Mouse (Mus musculus) liver, embryonic 14.5 days (tissue): ENCODE data around the gene Pikfyve. TPM values are rescaled to one million over a fixed set of nuclear protein-coding genes. Genes with fewer than 3 reads are reported as not detected.

Source experiments
- ATAC-seq: fragments of 200-750 bp; cut with Nextera tagmentation; 2 replicates; pipeline ENCODE4 v1.8.0; 2017; ENCODE audit warnings: moderate number of reproducible peaks, mild to moderate bottlenecking, moderate library complexity; ENCODE audit not compliant: insufficient read depth
- DNase-seq, 3 experiments: peaks; one replicate each; pipeline ENCODE4 v3.0.0-alpha.2; 2012 to 2013; ENCODE audit warnings: low read depth in 3 of 3, low spot score in 3 of 3
- H3K27ac ChIP-seq: fragments of 300-500 bp; sonication (generic); 2 replicates; pipeline ENCODE4 v1.5.1; 2014; ENCODE audit warnings: moderate library complexity, mild to moderate bottlenecking, control low read depth, inconsistent platforms
- H3K27me3 ChIP-seq: fragments of 300-500 bp; sonication (generic); 2 replicates; pipeline ENCODE4 v1.6.1; 2014; ENCODE audit warnings: mild to moderate bottlenecking, low read length, moderate library complexity; ENCODE audit not compliant: control insufficient read depth, insufficient read depth
- H3K36me3 ChIP-seq: fragments of 300-500 bp; sonication (generic); replicated peaks from 2 replicates; pipeline ENCODE4 v1.6.1; 2014; ENCODE audit warnings: low read depth; ENCODE audit not compliant: control insufficient read depth, insufficient read depth
- H3K4me1 ChIP-seq, 2 experiments: fragments of 200-500 bp in 1 of 2; fragments of 300-500 bp in 1 of 2; sonication (generic) in 1 of 2; replicated peaks; 2 replicates each; pipeline ENCODE4 v1.6.1; 2012 to 2014; ENCODE audit warnings: antibody characterized with exemption in 1 of 2, inconsistent platforms in 1 of 2, low read length in 1 of 2; ENCODE audit not compliant: control insufficient read depth in 2 of 2, insufficient read depth in 2 of 2
- H3K4me2 ChIP-seq: fragments of 300-500 bp; sonication (generic); 2 replicates; pipeline ENCODE4 v1.6.1; 2014; ENCODE audit warnings: low read depth, mild to moderate bottlenecking, control low read depth, moderate library complexity
- H3K4me3 ChIP-seq, 2 experiments: fragments of 200-500 bp in 1 of 2; fragments of 300-500 bp in 1 of 2; sonication (generic) in 1 of 2; 2 replicates each; pipeline ENCODE4 v1.5.1; 2012 to 2014; ENCODE audit warnings: low read depth in 2 of 2, low read length in 2 of 2, mild to moderate bottlenecking in 2 of 2, control low read depth in 1 of 2, inconsistent platforms in 1 of 2, moderate library complexity in 1 of 2; ENCODE audit not compliant: insufficient read depth in 1 of 2
- H3K9ac ChIP-seq: fragments of 300-500 bp; sonication (generic); replicated peaks from 2 replicates; pipeline ENCODE4 v1.6.1; 2014; ENCODE audit warnings: mild to moderate bottlenecking, control low read depth, moderate library complexity
- H3K9me3 ChIP-seq: fragments of 300-500 bp; sonication (generic); 2 replicates; pipeline ENCODE4 v1.6.1; 2016; ENCODE audit warnings: low read length, mixed read lengths; ENCODE audit not compliant: control insufficient read depth
- CTCF ChIP-seq: IDR thresholded peaks from 2 replicates; pipeline ENCODE4 v1.5.1; 2016; ENCODE audit warnings: antibody characterized with exemption, low read depth, control low read depth
- EP300 ChIP-seq: IDR thresholded peaks from 2 replicates; pipeline ENCODE4 v1.6.1; 2016; ENCODE audit warnings: antibody characterized with exemption, low read depth
- WGBS: fragments of 180-500 bp; shearing (Covaris S2); extraction: QIAGEN DNeasy Blood & Tissue Kit; methylation state at CpG from one replicate; pipeline ENCODE4 v1.1.7; 2014; ENCODE audit not compliant: insufficient replicate concordance; 5-methylcytosine and 5-hydroxymethylcytosine counted together
- polyA plus RNA-seq, 2 experiments: library from polyadenylated mRNA; depleted of rRNA in 1 of 2; stranded (reverse) in 1 of 2; unstranded in 1 of 2; fragments of >200 nt; fragmentation: Nextera tagmentation in 1 of 2; extraction: Ambion mirVana in 1 of 2; gene quantifications; 2 replicates each; pipeline versions ENCODE4 v1.2.1 to v1.2.3; 2012 to 2014

The Pikfyve gene
- polyA plus RNA-seq, 2 experiments, result 2.6 to 5.1 TPM

GRCm38 (mm10) chr1:65314054-65315021, 127.9 kb downstream of the Pikfyve start:
- WGBS, result 47% methylated on average over 13 of the region's 13 CpGs
- TF ChIP-seq EP300 (no peak), CTCF (no peak)
- no peaks in the 10 kb centered on the region for H3K4me1 ChIP-seq
- H3K27me3 ChIP-seq, result peaks cover 3% of the 10 kb centered on the region; the same call in 1 of the 2 replicates
- no peaks in the 10 kb centered on the region for H3K9me3 ChIP-seq
- no peak overlapping the region for H3K4me2 ChIP-seq
- ATAC-seq (no peak), DNase-seq (no peak)
- no peaks in the 10 kb centered on the region for H3K36me3 ChIP-seq
- H3K27ac ChIP-seq, result no peak overlapping the region
- no peak overlapping the region for H3K4me3 ChIP-seq
- H3K9ac ChIP-seq, result no peak overlapping the region

GRCm38 (mm10) chr1:65315022-65315407, 128.5 kb downstream of the Pikfyve start:
- no peaks in the 10 kb centered on the region for H3K9me3 ChIP-seq
- H3K27me3 ChIP-seq, result peaks cover 3% of the 10 kb centered on the region; the same call in 1 of the 2 replicates
- H3K4me3 ChIP-seq, result no peak overlapping the region
- no peaks in the 10 kb centered on the region for H3K36me3 ChIP-seq
- H3K27ac ChIP-seq, result no peak overlapping the region
- ATAC-seq (no peak), DNase-seq (no peak)
- H3K4me1 ChIP-seq, result no peaks in the 10 kb centered on the region
- H3K4me2 ChIP-seq, result no peak overlapping the region
- WGBS, result 62% methylated on average over 8 of the region's 8 CpGs
- no peak overlapping the region for H3K9ac ChIP-seq
- TF ChIP-seq EP300 (no peak), CTCF (no peak)

Other genes with a start within 250 kb of the Pikfyve start
- gene Plekhm3, start 229.9 kb upstream of the Pikfyve start, polyA plus RNA-seq (2012; rRNA removed), result 0.61 and 0.63 TPM in 2 replicates
- 0.58 and 1.1 TPM in 2 replicates for gene Plekhm3, start 229.9 kb upstream of the Pikfyve start, polyA plus RNA-seq (2014; fragmentation: Nextera tagmentation; extraction: Ambion mirVana)
- 0.02 TPM in 1 of 2 replicates, not detected in the other for gene Akr1cl, start 153.9 kb upstream of the Pikfyve start, polyA plus RNA-seq (2012; rRNA removed)
- gene Akr1cl, start 153.9 kb upstream of the Pikfyve start, polyA plus RNA-seq (2014; fragmentation: Nextera tagmentation; extraction: Ambion mirVana), result not detected in 2 replicates
- gene Cryge, start 135.5 kb upstream of the Pikfyve start, polyA plus RNA-seq (2012; rRNA removed), result not detected in 2 replicates
- gene Cryge, start 135.5 kb upstream of the Pikfyve start, polyA plus RNA-seq (2014; fragmentation: Nextera tagmentation; extraction: Ambion mirVana), result not detected in 2 replicates
- not detected in 2 replicates for gene Crygd, start 123.2 kb upstream of the Pikfyve start, polyA plus RNA-seq (2012; rRNA removed)
- gene Crygd, start 123.2 kb upstream of the Pikfyve start, polyA plus RNA-seq (2014; fragmentation: Nextera tagmentation; extraction: Ambion mirVana), result not detected in 2 replicates
- gene Crygc, start 113.0 kb upstream of the Pikfyve start, polyA plus RNA-seq (2012; rRNA removed), result not detected in 2 replicates
- not detected in 2 replicates for gene Crygc, start 113.0 kb upstream of the Pikfyve start, polyA plus RNA-seq (2014; fragmentation: Nextera tagmentation; extraction: Ambion mirVana)
- gene Crygb, start 104.4 kb upstream of the Pikfyve start, polyA plus RNA-seq (2012; rRNA removed), result not detected in 2 replicates
- gene Crygb, start 104.4 kb upstream of the Pikfyve start, polyA plus RNA-seq (2014; fragmentation: Nextera tagmentation; extraction: Ambion mirVana), result not detected in 2 replicates
- not detected in 2 replicates for gene Cryga, start 83.3 kb upstream of the Pikfyve start, polyA plus RNA-seq (2012; rRNA removed)
- gene Cryga, start 83.3 kb upstream of the Pikfyve start, polyA plus RNA-seq (2014; fragmentation: Nextera tagmentation; extraction: Ambion mirVana), result not detected in 2 replicates
- gene Gm28845, start 67.1 kb upstream of the Pikfyve start, polyA plus RNA-seq (2012; rRNA removed), result 0.08 TPM in 1 of 2 replicates, not detected in the other
- gene Gm28845, start 67.1 kb upstream of the Pikfyve start, polyA plus RNA-seq (2014; fragmentation: Nextera tagmentation; extraction: Ambion mirVana), result not detected in 2 replicates
- 0.10 and 0.13 TPM in 2 replicates for gene D630023F18Rik, start 63.5 kb upstream of the Pikfyve start, polyA plus RNA-seq (2012; rRNA removed)
- 0.08 and 0.18 TPM in 2 replicates for gene D630023F18Rik, start 63.5 kb upstream of the Pikfyve start, polyA plus RNA-seq (2014; fragmentation: Nextera tagmentation; extraction: Ambion mirVana)
- gene Idh1, start 183 bp upstream of the Pikfyve start, polyA plus RNA-seq (2012; rRNA removed), result 24.7 and 34.6 TPM in 2 replicates
- 96.0 and 99.7 TPM in 2 replicates for gene Idh1, start 183 bp upstream of the Pikfyve start, polyA plus RNA-seq (2014; fragmentation: Nextera tagmentation; extraction: Ambion mirVana)
- not detected in 2 replicates for gene Pth2r, start 95.4 kb downstream of the Pikfyve start, polyA plus RNA-seq (2012; rRNA removed)
- 0.08 TPM in 1 of 2 replicates, not detected in the other for gene Pth2r, start 95.4 kb downstream of the Pikfyve start, polyA plus RNA-seq (2014; fragmentation: Nextera tagmentation; extraction: Ambion mirVana)